Mouse (Mus musculus) layer of hippocampus, postnatal 14 days (tissue): ENCODE measurements at regions not wholly inside any gene's neighbourhood (a gene's known extent, or its start where the extent isn't known, plus 50 kb on each side); places are given as distances from the start of the nearest gene placed in this dataset.

Experiments used
- DNase-seq, 2 experiments: peaks; one replicate each; pipeline ENCODE4 v3.0.0; 2021 to 2022; ENCODE audit warnings: low spot score in 2 of 2, mixed read lengths in 1 of 2

GRCm38 (mm10) chr16:24258991-24259390 lies 134.3 kb upstream of the Lpp start:
- DNase-seq = no peak

GRCm38 (mm10) chr16:24255037-24255436 lies 138.3 kb upstream of the Lpp start:
- DNase-seq = no peak

- no peak for DNase-seq
Measured at GRCm38 (mm10) chr16:24254590-24254989, 138.7 kb upstream of the Lpp start.

- DNase-seq = no peak
Measured at GRCm38 (mm10) chr16:24254143-24254542, 139.2 kb upstream of the Lpp start.

GRCm38 (mm10) chr16:24247291-24247690 lies 146.0 kb upstream of the Lpp start:
- DNase-seq = no peak

- peak in 1 of 2 experiments; percentile 14 for DNase-seq
Measured at GRCm38 (mm10) chr16:24238075-24238555, 155.2 kb upstream of the Lpp start.

GRCm38 (mm10) chr16:24237425-24237824 lies 155.9 kb upstream of the Lpp start:
- DNase-seq = no peak

GRCm38 (mm10) chr16:24237013-24237412 lies 156.3 kb upstream of the Lpp start:
- DNase-seq = no peak

GRCm38 (mm10) chr16:24236511-24236910 lies 156.8 kb upstream of the Lpp start:
- DNase-seq = no peak

GRCm38 (mm10) chr16:24234795-24235194 lies 158.5 kb upstream of the Lpp start:
- DNase-seq = no peak

- no peak for DNase-seq
Measured at GRCm38 (mm10) chr16:24232001-24232530, 161.2 kb upstream of the Lpp start.

GRCm38 (mm10) chr16:24231506-24231905 lies 161.8 kb upstream of the Lpp start:
- no peak for DNase-seq

GRCm38 (mm10) chr16:24229002-24229607 lies 164.2 kb upstream of the Lpp start:
- no peak for DNase-seq

GRCm38 (mm10) chr16:24225897-24226296 lies 167.4 kb upstream of the Lpp start:
- DNase-seq = no peak

- no peak for DNase-seq
Measured at GRCm38 (mm10) chr16:24225090-24225489, 168.2 kb upstream of the Lpp start.

GRCm38 (mm10) chr16:24223901-24224300 lies 169.4 kb upstream of the Lpp start:
- no peak for DNase-seq

GRCm38 (mm10) chr16:24223527-24223880 lies 169.8 kb upstream of the Lpp start:
- DNase-seq = no peak

GRCm38 (mm10) chr16:24222759-24223526 lies 170.4 kb upstream of the Lpp start:
- no peak for DNase-seq

GRCm38 (mm10) chr16:24221992-24222391 lies 171.3 kb upstream of the Lpp start:
- no peak for DNase-seq

- DNase-seq = no peak
Measured at GRCm38 (mm10) chr16:24220613-24221012, 172.7 kb upstream of the Lpp start.

- no peak for DNase-seq
Measured at GRCm38 (mm10) chr16:24219691-24220090, 173.6 kb upstream of the Lpp start.

GRCm38 (mm10) chr16:24218850-24219185 lies 174.5 kb upstream of the Lpp start:
- DNase-seq = no peak
